Mouse (Mus musculus): ENCODE data around the gene Urb2. TPM values are rescaled to one million over a fixed set of nuclear protein-coding genes. Genes with fewer than 3 reads are reported as not detected.

The Urb2 gene
- polyA plus RNA-seq, 1 experiment: 14.6 TPM

GRCm38 (mm10) chr8:124085668-124086067 is 64.4 kb downstream of the Urb2 start:
- Histone ChIP-seq H3K4me1 (ENCODE audit: control insufficient read depth, insufficient read depth, low read length) (0 out of 2 replicates have a peak, but pooled peaks cover 3% of the 10 kb centered on the region), H3K4me3 (ENCODE audit: insufficient read depth, low read length) (no peak overlapping the region), H3K27ac (ENCODE audit: insufficient read depth, low read length) (no peak overlapping the region)
- TF ChIP-seq CTCF (IDR thresholded peaks at IDR 0.05; ENCODE audit: borderline replicate concordance, insufficient read depth, low read length) (no peak), POLR2A (IDR thresholded peaks at IDR 0.05; ENCODE audit: low read depth, low read length) (no peak)

- Histone ChIP-seq H3K27ac (ENCODE audit: insufficient read depth, low read length) (no peak overlapping the region), H3K4me1 (ENCODE audit: control insufficient read depth, insufficient read depth, low read length) (no peaks in the 10 kb centered on the region), H3K4me3 (ENCODE audit: insufficient read depth, low read length) (no peak overlapping the region)
- TF ChIP-seq CTCF (IDR thresholded peaks at IDR 0.05; ENCODE audit: borderline replicate concordance, insufficient read depth, low read length) (no peak), POLR2A (IDR thresholded peaks at IDR 0.05; ENCODE audit: low read depth, low read length) (no peak)
These were observed 66.8 kb downstream of the Urb2 start for GRCm38 (mm10) chr8:124088092-124088613.

- Histone ChIP-seq H3K4me1 (ENCODE audit: control insufficient read depth, insufficient read depth, low read length) (no peaks in the 10 kb centered on the region), H3K4me3 (ENCODE audit: insufficient read depth, low read length) (no peak overlapping the region), H3K27ac (ENCODE audit: insufficient read depth, low read length) (no peak overlapping the region)
- TF ChIP-seq CTCF (IDR thresholded peaks at IDR 0.05; ENCODE audit: borderline replicate concordance, insufficient read depth, low read length): no peak
- no peak for TF ChIP-seq POLR2A (IDR thresholded peaks at IDR 0.05; ENCODE audit: low read depth, low read length)
These were observed 67.7 kb downstream of the Urb2 start for GRCm38 (mm10) chr8:124089016-124089415.

- TF ChIP-seq CTCF (IDR thresholded peaks at IDR 0.05; ENCODE audit: borderline replicate concordance, insufficient read depth, low read length) (no peak), POLR2A (IDR thresholded peaks at IDR 0.05; ENCODE audit: low read depth, low read length) (no peak)
- H3K27ac ChIP-seq (ENCODE audit: insufficient read depth, low read length): no peak overlapping the region
- H3K4me1 ChIP-seq (ENCODE audit: control insufficient read depth, insufficient read depth, low read length): no peaks in the 10 kb centered on the region
- H3K4me3 ChIP-seq (ENCODE audit: insufficient read depth, low read length): no peak overlapping the region
These were observed 69.2 kb downstream of the Urb2 start for GRCm38 (mm10) chr8:124090473-124090872.

Other genes starting within 250 kb of the Urb2 start
- gene Rab4a, start 215.5 kb upstream of the Urb2 start, polyA plus RNA-seq (2011; ENCODE audit: insufficient read length, low read depth, missing spikeins): 22.0 and 26.1 TPM in 2 replicates
- gene Ccsap, start 161.3 kb upstream of the Urb2 start, polyA plus RNA-seq (2011; ENCODE audit: insufficient read length, low read depth, missing spikeins): 2.9 and 4.4 TPM in 2 replicates
- gene Acta1, start 126.8 kb upstream of the Urb2 start, polyA plus RNA-seq (2011; ENCODE audit: insufficient read length, low read depth, missing spikeins): 25.9 and 159 TPM in 2 replicates
- gene Nup133, start 72.2 kb upstream of the Urb2 start, polyA plus RNA-seq (2011; ENCODE audit: insufficient read length, low read depth, missing spikeins): 19.5 and 22.4 TPM in 2 replicates
- gene Abcb10, start 38.4 kb upstream of the Urb2 start, polyA plus RNA-seq (2011; ENCODE audit: insufficient read length, low read depth, missing spikeins): 16.2 and 21.4 TPM in 2 replicates
- 30.6 and 36.3 TPM in 2 replicates for gene Taf5l, start 111 bp upstream of the Urb2 start, polyA plus RNA-seq (2011; ENCODE audit: insufficient read length, low read depth, missing spikeins)
- 20.3 and 45.2 TPM in 2 replicates for gene Galnt2, start 209.9 kb downstream of the Urb2 start, polyA plus RNA-seq (2011; ENCODE audit: insufficient read length, low read depth, missing spikeins)

All from embryonic fibroblast, embryonic 13.5 days (primary cell).